Mouse (Mus musculus) hindbrain, embryonic 11.5 days (tissue): ENCODE measurements around the gene Naif1. TPM values are rescaled to one million over a fixed set of nuclear protein-coding genes. Genes with fewer than 3 reads are reported as not detected.

Source experiments
- polyA plus RNA-seq: library from polyadenylated mRNA; unstranded; fragments of >200 nt; fragmentation: Nextera tagmentation; extraction: Ambion mirVana; gene quantifications from 2 replicates; pipeline ENCODE4 v1.2.1, GENCODE M21; 2014

Naif1 gene
- polyA plus RNA-seq, 1 experiment from 2014 or later: 6.0 TPM

Other genes with a start within 250 kb of the Naif1 start
- 23.8 and 26.8 TPM in 2 replicates for gene Pomt1, start 213.9 kb upstream of the Naif1 start, polyA plus RNA-seq
- 56.0 and 64.1 TPM in 2 replicates for gene Uck1, start 190.3 kb upstream of the Naif1 start, polyA plus RNA-seq
- 14.6 and 17.7 TPM in 2 replicates for gene Golga2, start 163.1 kb upstream of the Naif1 start, polyA plus RNA-seq
- 185 and 378 TPM in 2 replicates for gene Swi5, start 162.4 kb upstream of the Naif1 start, polyA plus RNA-seq
- 42.4 and 49.0 TPM in 2 replicates for gene Ciz1, start 98.1 kb upstream of the Naif1 start, polyA plus RNA-seq
- gene Dnm1, start 97.1 kb upstream of the Naif1 start, polyA plus RNA-seq: 17.4 and 22.6 TPM in 2 replicates
- 62.1 and 62.7 TPM in 2 replicates for gene 1110008P14Rik, start 68.5 kb upstream of the Naif1 start, polyA plus RNA-seq
- 0.19 TPM in 1 of 2 replicates, not detected in the other for gene Lcn2, start 62.2 kb upstream of the Naif1 start, polyA plus RNA-seq
- 30.2 and 30.8 TPM in 2 replicates for gene Ptges2, start 54.6 kb upstream of the Naif1 start, polyA plus RNA-seq
- gene Slc25a25, start 988 bp downstream of the Naif1 start, polyA plus RNA-seq: 19.5 and 28.4 TPM in 2 replicates
- gene Fam102a, start 84.9 kb downstream of the Naif1 start, polyA plus RNA-seq: 9.0 and 9.2 TPM in 2 replicates
- 115 and 125 TPM in 2 replicates for gene Dpm2, start 120.4 kb downstream of the Naif1 start, polyA plus RNA-seq
- gene Pip5kl1, start 124.3 kb downstream of the Naif1 start, polyA plus RNA-seq: 2.1 and 2.6 TPM in 2 replicates
- 0.37 and 0.42 TPM in 2 replicates for gene 9430097D07Rik, start 125.2 kb downstream of the Naif1 start, polyA plus RNA-seq
- gene St6galnac4, start 136.6 kb downstream of the Naif1 start, polyA plus RNA-seq: 12.9 and 13.4 TPM in 2 replicates
- 3.2 and 5.0 TPM in 2 replicates for gene St6galnac6, start 149.3 kb downstream of the Naif1 start, polyA plus RNA-seq
- gene Ak1, start 171.3 kb downstream of the Naif1 start, polyA plus RNA-seq: 23.4 and 23.9 TPM in 2 replicates
- 18.1 and 23.1 TPM in 2 replicates for gene Eng, start 196.1 kb downstream of the Naif1 start, polyA plus RNA-seq